Mouse (Mus musculus): ENCODE data around the gene Gm45233. TPM values are rescaled to one million over a fixed set of nuclear protein-coding genes. Genes with fewer than 3 reads are reported as not detected.
"Not testable (repeated sequence)": the region's sequence is repeated elsewhere in the genome, so short reads cannot be mapped to it uniquely, and the experiment has no call there.

Gene Gm45233
- under 1 TPM in 1 of 2 experiments, not detected in 1; 0.90 TPM for total RNA-seq (2021)
- long read RNA-seq, experiment 1, partial matches to known transcripts, result 0 of 1 reads
- long read RNA-seq, experiment 1, other reads (novel, unspliced or antisense), result 1 of 1 reads
- long read RNA-seq, experiment 2, partial matches to known transcripts, result 0 of 6 reads
- long read RNA-seq, experiment 2, other reads (novel, unspliced or antisense), result 6 of 6 reads

- H3K4me3 ChIP-seq, result peak within 1 kb of the TSS; percentile 79
- peak; percentile 92 to 96 for DNase-seq (ENCODE audit: low spot score in 2 of 2)
- peak within 1 kb of the TSS; percentile 97 for H3K27ac ChIP-seq
- no peak for TF ChIP-seq CTCF (conservative IDR thresholded peaks at IDR 0.05)
Observed at GRCm38 (mm10) chr7:43443917-43444293, at the start of gene Gm45233, which contains the start of gene Etfb. Gm45233 (plus strand) TSS chr7:43444128. Etfb (plus strand) TSS chr7:43444083.

GRCm38 (mm10) chr7:43399501-43399900, 44.4 kb upstream of the Gm45233 start:
- Histone ChIP-seq H3K4me3 (no peak overlapping the region), H3K27ac (no peak overlapping the region)
- TF ChIP-seq CTCF (conservative IDR thresholded peaks at IDR 0.05), result no peak
- DNase-seq (ENCODE audit: low spot score in 2 of 2), result no peak

- H3K4me3 ChIP-seq, result no peak overlapping the region
- TF ChIP-seq CTCF (conservative IDR thresholded peaks at IDR 0.05), result no peak
- no peak overlapping the region for H3K27ac ChIP-seq
- DNase-seq (ENCODE audit: low spot score in 2 of 2), result no peak
Observed at GRCm38 (mm10) chr7:43402718-43403117, 41.2 kb upstream of the Gm45233 start.

DNA sequence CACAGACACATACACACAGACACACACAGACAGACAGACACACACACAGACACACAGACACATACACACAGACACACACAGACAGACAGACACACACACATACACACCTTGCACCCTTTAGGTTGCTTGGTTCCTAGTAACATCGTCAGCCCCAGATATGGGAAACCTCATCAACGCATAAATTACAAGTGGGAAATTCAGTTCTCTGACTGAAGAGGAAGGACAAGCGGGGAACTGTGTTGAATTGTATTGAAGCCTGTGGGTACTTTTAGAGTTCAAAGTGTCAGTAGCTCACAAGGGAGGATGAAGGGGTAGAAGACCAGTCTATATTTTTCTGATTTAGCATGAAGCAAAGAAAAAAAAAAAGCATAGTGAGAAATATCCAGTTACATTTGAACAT, 36.4 kb upstream of the Gm45233 start:
- no peak for DNase-seq (ENCODE audit: low spot score in 2 of 2)
- TF ChIP-seq CTCF (conservative IDR thresholded peaks at IDR 0.05), result no peak
- Histone ChIP-seq H3K27ac (no peak overlapping the region), H3K4me3 (no peak overlapping the region)

- Histone ChIP-seq H3K27ac (no peak within 1 kb of the TSS), H3K4me3 (no peak within 1 kb of the TSS)
- no peak for DNase-seq (ENCODE audit: low spot score in 2 of 2)
- TF ChIP-seq CTCF (conservative IDR thresholded peaks at IDR 0.05), result no peak
Observed at GRCm38 (mm10) chr7:43408131-43408553, 35.8 kb upstream of the Gm45233 start, which contains the start of gene Siglecg. Siglecg (plus strand) TSS chr7:43408204.

GRCm38 (mm10) chr7:43409084-43409483, 34.8 kb upstream of the Gm45233 start:
- TF ChIP-seq CTCF (conservative IDR thresholded peaks at IDR 0.05), result no peak
- no peak for DNase-seq (ENCODE audit: low spot score in 2 of 2)
- Histone ChIP-seq H3K27ac (no peak overlapping the region), H3K4me3 (no peak overlapping the region)

DNA sequence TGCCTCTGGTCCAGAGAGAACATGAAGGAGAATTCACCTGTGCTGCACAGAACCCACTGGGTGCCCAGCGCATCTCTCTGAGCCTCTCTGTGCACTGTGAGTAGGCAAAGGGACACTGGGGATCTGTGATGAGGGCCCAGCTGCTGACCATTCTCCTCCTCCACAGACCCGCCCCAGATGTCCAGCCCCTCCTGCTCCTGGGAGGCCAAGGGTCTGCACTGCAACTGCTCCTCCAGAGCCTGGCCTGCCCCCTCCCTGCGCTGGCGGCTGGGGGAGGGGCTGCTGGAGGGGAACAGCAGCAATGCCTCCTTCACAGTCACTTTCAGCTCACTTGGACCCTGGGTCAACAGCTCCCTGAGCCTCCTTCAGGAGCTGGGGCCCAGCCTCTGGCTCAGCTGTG, 32.2 kb upstream of the Gm45233 start:
- not testable (repeated sequence) for H3K27ac ChIP-seq; H3K4me3 ChIP-seq; DNase-seq (ENCODE audit: low spot score in 2 of 2)

DNA sequence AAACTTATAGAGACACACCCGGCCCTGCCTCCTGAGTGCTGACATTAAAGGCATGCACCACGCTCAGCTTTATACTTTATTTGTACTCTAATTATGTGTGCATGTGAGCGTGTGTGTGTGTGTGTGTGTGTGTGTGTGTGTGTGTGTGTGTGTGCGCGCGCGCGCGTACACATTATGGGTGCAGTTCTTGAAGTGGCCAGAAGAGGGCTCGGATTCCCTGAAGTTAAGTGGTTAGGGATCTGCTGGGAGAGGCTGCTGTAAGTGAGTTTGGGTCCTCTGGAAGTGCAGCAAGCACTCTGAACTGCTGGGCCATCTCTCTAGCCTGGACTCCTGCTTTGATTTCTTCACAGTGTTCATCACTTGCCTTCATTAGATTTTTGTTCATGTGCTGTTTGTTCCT, 26.6 kb upstream of the Gm45233 start:
- Histone ChIP-seq H3K4me3 (no peak overlapping the region), H3K27ac (no peak overlapping the region)
- TF ChIP-seq CTCF (conservative IDR thresholded peaks at IDR 0.05), result 0 out of 2 replicates have a peak, but pooled peaks have one; percentile 12
- no peak for DNase-seq (ENCODE audit: low spot score in 2 of 2)

DNA sequence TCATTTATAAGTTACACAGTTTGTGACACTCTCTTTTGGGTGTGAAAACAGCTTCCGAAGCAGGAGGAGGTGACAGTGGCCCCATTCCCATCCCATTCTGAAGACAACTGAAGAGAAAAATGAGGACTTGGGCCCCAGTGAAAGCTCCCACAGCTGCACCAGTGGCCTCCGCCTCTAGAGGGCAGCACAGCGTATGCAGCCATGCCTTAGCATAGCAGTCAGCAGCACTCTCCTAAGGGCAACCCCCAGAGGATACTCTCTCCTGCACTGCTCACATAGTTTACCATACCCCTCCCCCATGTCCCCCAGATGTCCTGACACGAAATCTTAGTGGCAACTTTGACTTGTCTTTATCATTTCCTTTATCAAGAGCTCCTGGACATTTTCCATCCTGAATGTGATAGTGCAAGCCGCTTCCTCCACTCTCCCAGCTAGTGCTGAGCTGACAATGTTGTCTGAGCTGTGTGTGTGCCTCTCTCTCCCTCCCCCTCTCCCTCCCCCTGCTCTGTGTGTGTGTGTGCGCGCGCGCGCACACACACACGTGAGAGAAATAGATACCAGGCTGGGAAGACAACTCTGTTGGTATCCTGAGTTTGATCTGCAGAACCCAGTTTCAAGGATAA, 20.8 kb upstream of the Gm45233 start:
- Histone ChIP-seq H3K4me3 (no peak overlapping the region), H3K27ac (no peak overlapping the region)
- DNase-seq (ENCODE audit: low spot score in 2 of 2), result peak; percentile 81 to 90
- TF ChIP-seq CTCF (conservative IDR thresholded peaks at IDR 0.05), result peak; percentile 99

DNA sequence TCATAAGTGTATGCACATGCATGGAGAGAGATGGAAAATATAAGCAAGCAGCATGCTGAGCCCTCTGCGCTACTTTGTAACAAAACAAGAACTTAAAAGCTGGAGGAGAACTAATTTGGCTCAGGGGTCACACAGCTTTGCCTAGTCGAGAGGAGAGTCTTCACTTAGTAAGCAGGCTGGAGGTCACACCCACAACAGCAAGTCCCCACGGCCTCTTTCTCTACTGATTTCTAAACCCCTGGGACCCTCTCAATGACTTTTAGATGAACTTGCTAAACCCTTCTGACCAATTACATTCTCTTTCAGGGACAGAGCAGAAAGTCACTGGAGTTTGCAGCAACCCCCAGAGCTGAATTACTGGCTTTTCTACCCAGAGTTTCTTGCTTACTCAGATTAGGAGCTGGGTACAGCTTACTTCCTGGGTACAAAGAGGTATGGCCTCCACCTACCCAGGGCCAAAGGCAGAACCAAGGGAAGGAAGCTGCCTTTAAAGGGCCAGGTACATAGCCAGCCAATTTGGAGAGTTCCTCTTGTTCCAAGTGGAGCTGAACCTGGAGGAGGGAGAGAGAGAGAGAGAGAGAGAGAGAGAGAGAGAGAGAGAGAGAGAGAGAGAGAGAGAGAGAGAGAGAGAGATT, 19.8 kb upstream of the Gm45233 start:
- no peak for TF ChIP-seq CTCF (conservative IDR thresholded peaks at IDR 0.05)
- Histone ChIP-seq H3K27ac (no peak overlapping the region), H3K4me3 (no peak overlapping the region)
- DNase-seq (ENCODE audit: low spot score in 2 of 2), result no peak

DNA sequence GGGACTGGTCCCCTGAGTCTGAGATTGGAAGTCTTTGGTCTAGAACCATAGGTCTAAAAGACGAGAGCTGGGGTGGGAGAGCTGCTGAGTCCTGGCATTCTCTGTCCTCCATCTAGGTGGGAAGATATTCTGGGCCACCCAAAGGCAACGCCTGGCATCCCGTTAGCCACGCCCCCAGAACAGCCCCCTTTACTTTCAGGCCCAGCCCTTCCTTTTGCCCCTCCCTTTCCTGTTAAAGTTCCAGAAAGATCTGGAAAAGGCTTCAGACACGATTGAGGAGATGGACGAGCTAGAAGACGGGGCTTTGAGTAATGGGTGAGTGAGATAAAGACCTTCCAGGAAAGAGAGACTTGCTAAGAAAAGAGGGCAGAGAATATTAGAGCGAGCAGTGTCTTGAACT, 16.5 kb upstream of the Gm45233 start, which contains the start of gene Lim2:
TSS of gene Lim2 (plus strand) at position 265 of the 400 bp plus-strand sequence.
- no peak for TF ChIP-seq CTCF (conservative IDR thresholded peaks at IDR 0.05)
- no peak within 1 kb of the TSS for H3K4me3 ChIP-seq
- DNase-seq (ENCODE audit: low spot score in 2 of 2), result no peak
- H3K27ac ChIP-seq, result no peak within 1 kb of the TSS

GRCm38 (mm10) chr7:43429500-43429899, 14.4 kb upstream of the Gm45233 start:
- H3K4me3 ChIP-seq, result no peak overlapping the region
- TF ChIP-seq CTCF (conservative IDR thresholded peaks at IDR 0.05), result no peak
- no peak overlapping the region for H3K27ac ChIP-seq
- no peak for DNase-seq (ENCODE audit: low spot score in 2 of 2)

- no peak for TF ChIP-seq CTCF (conservative IDR thresholded peaks at IDR 0.05)
- no peak overlapping the region for H3K27ac ChIP-seq
- no peak for DNase-seq (ENCODE audit: low spot score in 2 of 2)
- H3K4me3 ChIP-seq, result no peak overlapping the region
Observed at GRCm38 (mm10) chr7:43432891-43433290, 11.0 kb upstream of the Gm45233 start.

All from layer of hippocampus, adult 2 months (tissue).